Mouse (Mus musculus) embryonic stem cell, embryonic (primary cell): ENCODE measurements around the gene Tbrg4.

ENCODE experiments used
- CTCF ChIA-PET, 4 experiments: fragments of 300-600 bp in 2 of 4; fragments of 350-600 bp in 2 of 4; sonication (Branson Sonifier 250); formaldehyde crosslinking; loops; one replicate each; lab custom pipeline; 2022; ENCODE audit warnings: inconsistent platforms in 2 of 4; lab: Charles Lee
- POLR2A ChIA-PET, 4 experiments: fragments of 300-600 bp in 2 of 4; fragments of 350-600 bp in 2 of 4; sonication (Branson Sonifier 250); formaldehyde crosslinking; loops; one replicate each; lab custom pipeline; 2022; ENCODE audit warnings: antibody characterized with exemption in 4 of 4, inconsistent platforms in 1 of 4; lab: Charles Lee

Tbrg4 gene

GRCm38 (mm10) chr11:6636150-6636549 is 10.3 kb upstream of the Tbrg4 start:
- ChIA-PET POLR2A (interaction anchor here (0.7 to 15.2 kb wide), 10 partner anchors 8 to 108 kb away, joined by 3 to 123 read pairs (median 4); partner anchors contain the start of gene Tbrg4 (in 3 of the 4)), CTCF (interaction anchor here (0.5 to 1.9 kb wide), 13 partner anchors 8 to 526 kb away, joined by 3 to 17 read pairs (median 5); partner anchors contain the start of gene Tbrg4 (in 1 of the 4))

DNA sequence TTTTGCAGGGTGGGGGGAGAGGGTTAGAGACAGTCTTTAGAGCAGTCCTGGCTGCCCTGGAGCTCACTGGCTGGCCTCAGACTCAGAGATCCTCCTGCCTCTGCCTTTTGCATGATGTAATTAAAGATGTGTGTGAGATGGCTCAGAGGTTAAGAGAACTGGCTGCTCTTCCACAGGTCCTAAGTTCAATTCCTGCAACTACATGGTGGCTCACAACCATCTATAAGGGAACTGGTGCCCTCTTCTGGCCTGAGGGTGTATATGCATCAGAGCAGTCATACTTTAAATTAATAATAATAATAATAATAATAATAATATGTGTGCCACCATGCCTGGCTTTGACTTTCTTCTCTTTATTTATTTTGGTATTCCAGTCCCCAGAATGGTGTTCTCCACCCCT is 3.8 kb upstream of the Tbrg4 start:
- POLR2A ChIA-PET: interaction anchor here (0.7 to 21.3 kb wide), 23 partner anchors 10 to 544 kb away, joined by 3 to 915 read pairs (median 7); partner anchors contain the start of genes Nacad (in 2 of the 4), H2afv (in 1 of the 4), Myo1g (in 1 of the 4) and Ppia (in 1 of the 4)
- CTCF ChIA-PET: interaction anchor here (0.6 to 3.5 kb wide), 20 partner anchors 12 to 531 kb away, joined by 3 to 41 read pairs (median 7); no protein-coding TSS in a partner anchor

DNA sequence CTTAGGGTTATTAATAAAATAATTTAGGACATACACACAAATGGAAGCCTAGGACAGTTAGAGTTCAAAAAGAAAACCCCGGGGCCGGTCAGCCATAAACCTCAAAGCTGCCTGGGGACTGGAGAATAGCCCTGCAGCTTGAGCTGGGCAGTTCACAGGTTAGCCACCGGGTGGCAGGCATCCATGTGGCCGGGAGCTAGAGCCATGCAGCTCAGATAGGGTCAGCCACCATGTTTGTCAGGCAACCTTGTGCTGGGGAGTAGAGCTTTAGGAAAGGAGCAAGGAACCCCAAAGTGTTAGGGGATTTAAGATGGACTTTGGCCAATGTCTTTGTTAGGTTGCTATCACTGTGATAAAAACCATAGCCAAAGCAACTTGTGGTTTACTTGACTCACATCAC is 2.7 kb upstream of the Tbrg4 start:
- CTCF ChIA-PET: interaction anchor here (0.6 to 3.5 kb wide), 56 partner anchors 8 to 1208 kb away, joined by 3 to 41 read pairs (median 4); partner anchors contain the start of genes H2afv (in 1 of the 4), Nacad (in 1 of the 4) and Tmed4 (in 1 of the 4)
- POLR2A ChIA-PET: interaction anchor here (0.6 to 21.3 kb wide), 50 partner anchors 8 to 673 kb away, joined by 3 to 915 read pairs (median 4); partner anchors contain the start of genes Nacad (in 2 of the 4), Ppia (in 2 of the 4), H2afv (in 1 of the 4) and Myo1g (in 1 of the 4)

DNA sequence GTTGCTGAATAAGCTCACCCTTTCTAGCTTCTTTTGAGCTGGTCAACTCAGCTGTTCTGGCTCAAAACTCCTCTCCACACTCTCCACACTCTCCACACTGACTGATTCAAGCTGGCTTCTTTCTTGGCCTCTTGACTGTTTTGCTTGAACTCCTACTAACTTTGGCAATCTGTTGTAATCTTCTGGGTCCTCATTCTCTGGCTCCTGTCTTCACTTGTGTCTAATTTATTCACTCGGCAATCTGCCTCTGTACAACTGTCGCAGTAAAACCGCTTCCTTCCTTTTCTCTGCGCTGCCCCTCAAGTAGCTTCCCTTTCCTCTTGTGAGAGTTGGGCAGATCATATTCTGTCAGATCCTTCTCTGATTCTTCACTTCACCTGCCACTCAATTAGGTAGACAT is 1.9 kb upstream of the Tbrg4 start:
- ChIA-PET POLR2A (interaction anchor here in 3 of 4 experiments (0.5 to 21.3 kb wide), 36 partner anchors 9 to 672 kb away, joined by 3 to 915 read pairs (median 5); partner anchors contain the start of genes Nacad (in 2 of the 3), Ppia (in 2 of the 3), Ccm2 (in 1 of the 3) and H2afv (in 1 of the 3)), CTCF (interaction anchor here in 3 of 4 experiments (0.6 to 3.5 kb wide), 15 partner anchors 9 to 225 kb away, joined by 3 to 41 read pairs (median 5); no protein-coding TSS in a partner anchor)

- CTCF ChIA-PET: interaction anchor here in 2 of 4 experiments (0.7 to 1.9 kb wide), 3 partner anchors 10 to 164 kb away, joined by 3 to 10 read pairs (median 6); no protein-coding TSS in a partner anchor
- POLR2A ChIA-PET: interaction anchor here (0.5 to 21.3 kb wide), 83 partner anchors 7 to 885 kb away, joined by 3 to 915 read pairs (median 4); partner anchors contain the start of genes Nacad (in 3 of the 4), H2afv (in 2 of the 4), Ppia (in 2 of the 4) and Ccm2 (in 1 of the 4)
These were observed 513 bp upstream of the Tbrg4 start for GRCm38 (mm10) chr11:6626388-6626772.

DNA sequence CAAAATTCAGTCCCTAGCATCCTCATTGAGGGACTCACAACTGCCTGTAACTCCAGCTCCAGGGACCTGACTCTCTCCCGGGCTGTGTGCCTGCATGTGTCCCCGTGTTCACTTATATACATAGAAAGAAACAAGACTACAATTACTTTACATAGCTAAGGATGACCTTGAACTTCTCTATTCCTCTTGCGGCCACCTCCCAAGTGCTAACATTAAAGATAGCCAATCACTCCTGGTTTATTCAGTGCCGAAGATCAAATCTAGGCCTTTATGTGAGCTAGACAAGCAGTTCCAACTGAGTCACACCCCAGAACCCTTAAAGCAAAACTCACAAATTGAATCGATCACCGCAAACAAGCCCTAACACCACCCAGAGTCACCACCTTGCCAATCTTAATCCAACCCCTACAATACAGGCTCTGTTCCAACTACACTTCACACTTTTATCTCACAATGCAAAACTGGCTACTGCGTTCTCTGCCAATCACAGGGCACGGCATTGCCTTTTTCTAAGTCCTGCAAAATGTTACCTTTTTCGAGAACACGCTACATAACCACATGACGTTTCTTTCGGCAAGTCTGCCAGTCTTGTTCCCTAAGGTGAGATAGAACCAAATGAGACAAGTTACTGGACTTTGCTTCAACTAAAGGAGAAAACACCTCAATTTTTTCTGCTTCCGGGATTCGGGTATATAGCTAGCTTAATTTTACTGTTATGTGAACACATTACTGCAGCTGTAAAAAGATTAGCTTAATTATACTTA is 1.1 kb downstream of the Tbrg4 start:
- POLR2A ChIA-PET: interaction anchor here (0.5 to 21.3 kb wide), 80 partner anchors 9 to 568 kb away, joined by 3 to 915 read pairs (median 5); partner anchors contain the start of genes Nacad (in 3 of the 4), H2afv (in 2 of the 4), Ccm2 (in 1 of the 4) and Myo1g (in 1 of the 4)
- CTCF ChIA-PET: interaction anchor here in 3 of 4 experiments (0.7 to 1.9 kb wide), 6 partner anchors 9 to 738 kb away, joined by 3 to 6 read pairs (median 4); no protein-coding TSS in a partner anchor

DNA sequence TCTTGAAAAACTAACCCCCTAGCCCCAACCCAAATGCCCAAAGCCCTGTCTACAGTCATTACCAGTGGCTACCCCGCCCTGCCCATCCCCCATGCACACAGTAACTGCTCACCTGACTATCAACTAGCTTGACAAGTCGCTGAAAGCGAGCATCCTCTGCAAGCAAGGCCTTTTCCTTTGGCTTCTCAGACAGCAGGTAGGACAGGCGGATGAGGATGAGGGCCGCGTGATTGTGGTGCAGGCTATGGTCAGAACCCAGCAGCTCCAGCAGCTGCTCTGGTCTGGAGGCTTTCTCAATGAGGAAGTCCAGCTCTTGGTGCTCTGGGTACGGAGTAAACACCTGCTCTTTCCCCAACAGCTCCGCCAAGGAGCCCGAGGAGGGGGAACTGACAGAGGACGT is 2.2 kb downstream of the Tbrg4 start:
- ChIA-PET POLR2A (interaction anchor here (0.6 to 21.3 kb wide), 36 partner anchors 8 to 362 kb away, joined by 3 to 915 read pairs (median 10); partner anchors contain the start of genes H2afv (in 2 of the 4), Nacad (in 2 of the 4), Myo1g (in 1 of the 4) and Ppia (in 1 of the 4)), CTCF (interaction anchor here in 2 of 4 experiments (0.9 to 1.9 kb wide), 3 partner anchors 8 to 737 kb away, joined by 3 to 4 read pairs (median 4); no protein-coding TSS in a partner anchor)

DNA sequence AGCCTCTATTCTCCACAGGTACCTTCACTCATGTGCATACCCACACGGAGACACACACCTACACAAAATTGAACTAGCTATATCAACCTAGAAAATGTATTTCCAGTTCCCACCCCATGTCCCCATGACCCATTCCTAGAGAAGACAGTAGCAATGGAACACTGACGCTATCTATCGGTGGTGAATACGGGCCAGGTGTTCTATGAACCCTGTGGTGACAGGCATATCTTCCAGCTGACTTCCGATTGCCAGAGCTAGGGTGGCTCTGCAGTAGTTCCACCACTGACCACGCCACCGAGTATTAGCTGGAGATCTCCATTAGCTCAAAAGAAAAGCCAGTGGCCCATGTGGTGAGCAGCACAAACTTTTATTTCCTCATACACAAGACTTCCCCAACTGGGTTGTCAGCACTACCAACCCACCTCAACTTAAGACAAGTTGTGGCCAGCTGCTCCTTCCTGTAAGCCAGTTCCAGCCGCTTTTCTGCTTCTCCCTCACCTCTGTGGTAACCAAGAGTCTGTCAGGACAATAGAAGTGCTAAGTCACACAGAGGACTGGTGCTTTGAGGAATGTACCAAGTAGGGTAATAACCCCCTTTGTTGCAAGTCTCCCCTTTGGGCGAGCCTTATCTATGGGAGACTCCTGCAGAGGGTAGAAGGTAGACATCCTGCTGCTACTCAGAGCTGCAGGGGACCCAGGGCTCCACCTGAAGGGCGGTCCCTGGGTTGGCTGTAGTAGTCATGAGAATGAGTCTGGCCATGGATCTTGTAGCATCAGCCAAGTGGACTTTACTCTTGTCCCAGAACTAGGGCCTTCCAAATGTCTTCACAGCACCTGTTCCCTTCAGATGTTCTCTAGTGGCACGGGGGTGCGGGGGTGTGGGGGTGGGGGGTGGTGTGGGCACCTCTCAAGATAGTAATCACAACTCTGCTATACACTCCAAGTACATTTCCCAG is 10.3 kb downstream of the Tbrg4 start:
- ChIA-PET POLR2A (interaction anchor here (0.5 to 31.2 kb wide), 68 partner anchors 4 to 808 kb away, joined by 3 to 915 read pairs (median 4); partner anchors contain the start of genes Nacad (in 4 of the 4), Tbrg4 (in 4 of the 4), H2afv (in 2 of the 4) and Myo1g (in 1 of the 4)), CTCF (interaction anchor here in 2 of 4 experiments (0.7 to 2.8 kb wide), 5 partner anchors 9 to 179 kb away, joined by 3 to 13 read pairs (median 6); partner anchors contain the start of gene Tbrg4 (in 1 of the 2))

GRCm38 (mm10) chr11:6605491-6606399 is 20.1 kb downstream of the Tbrg4 start, which contains the start of gene Nacad:
Gene Nacad (minus strand): TSS chr11:6606053.
- CTCF ChIA-PET: interaction anchor here in 3 of 4 experiments (0.7 to 1.1 kb wide), 4 partner anchors 21 to 330 kb away, joined by 3 to 5 read pairs (median 3); no protein-coding TSS in a partner anchor
- POLR2A ChIA-PET: interaction anchor here (0.6 to 31.2 kb wide), 24 partner anchors 8 to 348 kb away, joined by 3 to 915 read pairs (median 4); partner anchors contain the start of genes Tbrg4 (in 3 of the 4) and H2afv (in 1 of the 4)

- ChIA-PET CTCF (interaction anchor here in 3 of 4 experiments (0.7 to 1.5 kb wide), 4 partner anchors 20 to 330 kb away, joined by 3 to 5 read pairs (median 4); no protein-coding TSS in a partner anchor), POLR2A (interaction anchor here (0.6 to 31.2 kb wide), 25 partner anchors 8 to 185 kb away, joined by 3 to 915 read pairs (median 5); partner anchors contain the start of genes Tbrg4 (in 3 of the 4) and H2afv (in 1 of the 4))
These were observed 20.8 kb downstream of the Tbrg4 start for GRCm38 (mm10) chr11:6605021-6605481.

- ChIA-PET CTCF (interaction anchor here in 3 of 4 experiments (0.5 to 1.6 kb wide), 7 partner anchors 10 to 1119 kb away, joined by 3 to 5 read pairs (median 4); no protein-coding TSS in a partner anchor), POLR2A (interaction anchor here (1.1 to 31.2 kb wide), 24 partner anchors 9 to 188 kb away, joined by 3 to 915 read pairs (median 5); partner anchors contain the start of gene Tbrg4 (in 3 of the 4))
These were observed 21.3 kb downstream of the Tbrg4 start for GRCm38 (mm10) chr11:6604604-6604936.

- ChIA-PET POLR2A (interaction anchor here (0.7 to 31.2 kb wide), 37 partner anchors 10 to 194 kb away, joined by 3 to 915 read pairs (median 5); partner anchors contain the start of gene Tbrg4 (in 2 of the 4)), CTCF (interaction anchor here in 3 of 4 experiments (0.5 to 1.6 kb wide), 11 partner anchors 8 to 1119 kb away, joined by 3 to 5 read pairs (median 3); no protein-coding TSS in a partner anchor)
These were observed 21.8 kb downstream of the Tbrg4 start for GRCm38 (mm10) chr11:6603887-6604603.

DNA sequence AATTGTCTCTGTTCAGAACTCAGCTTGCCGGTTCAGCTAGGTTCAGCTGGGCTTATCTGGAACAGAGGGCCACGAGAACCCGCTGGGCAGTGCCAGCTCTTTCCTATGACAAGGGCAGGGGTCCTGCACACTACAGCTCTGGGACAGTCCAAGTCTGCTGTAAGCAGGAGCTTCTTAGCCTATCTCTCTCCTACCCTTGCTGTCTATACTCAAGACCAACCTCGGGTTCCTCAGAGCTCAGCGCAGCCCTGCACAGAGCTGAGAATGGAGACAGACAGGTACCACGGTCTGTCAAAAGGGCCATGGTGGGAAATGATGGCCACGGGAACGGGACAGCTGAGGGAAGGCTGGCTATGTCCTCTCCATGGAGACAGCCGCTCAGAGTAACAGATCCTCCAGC is 22.6 kb downstream of the Tbrg4 start:
- CTCF ChIA-PET: interaction anchor here in 2 of 4 experiments (0.5 to 1.6 kb wide), 7 partner anchors 8 to 200 kb away, joined by 3 to 6 read pairs (median 4); no protein-coding TSS in a partner anchor

GRCm38 (mm10) chr11:6602662-6603061 is 23.2 kb downstream of the Tbrg4 start:
- POLR2A ChIA-PET: interaction anchor here in 3 of 4 experiments (0.6 to 31.2 kb wide), 22 partner anchors 9 to 193 kb away, joined by 3 to 915 read pairs (median 4); partner anchors contain the start of gene Tbrg4 (in 3 of the 3)
- CTCF ChIA-PET: interaction anchor here in 2 of 4 experiments (0.5 to 1.1 kb wide), 3 partner anchors 9 to 169 kb away, joined by 3 to 6 read pairs (median 3); no protein-coding TSS in a partner anchor

More for the DNA sequence above, 22.6 kb downstream of the Tbrg4 start:
- POLR2A ChIA-PET: interaction anchor here (0.5 to 31.2 kb wide), 38 partner anchors 9 to 194 kb away, joined by 3 to 915 read pairs (median 4); partner anchors contain the start of gene Tbrg4 (in 3 of the 4)
